Mouse (Mus musculus): ENCODE data around the gene Gm10190. TPM values are rescaled to one million over a fixed set of nuclear protein-coding genes. Genes with fewer than 3 reads are reported as not detected.
A peak's percentile ranks its signal among the peaks of the same experiment; 100 is the strongest.

Gm10190 gene
- 1.5 TPM in 1 of 2 replicates, not detected in the other for polyA plus RNA-seq (2014; fragmentation: Nextera tagmentation; extraction: Ambion mirVana)

GRCm38 (mm10) chr17:80372989-80373725 lies at the start of gene Gm10190:
Gene Gm10190, minus strand, starts transcription at chr17:80373541.
- ATAC-seq (replicated peaks; ENCODE audit: insufficient number of reproducible peaks, low FRiP score, low TSS enrichment): peak; percentile 94
- H3K36me3 ChIP-seq (ENCODE audit: control insufficient read depth, insufficient read depth, low read length): no peaks in the 10 kb centered on the region
- peak within 1 kb of the TSS; percentile 30; the same call in 1 of the 2 replicates for H3K27ac ChIP-seq (ENCODE audit: low read depth, low read length)
- H3K9ac ChIP-seq (ENCODE audit: low read depth, low read length): peak within 1 kb of the TSS; percentile 81
- H3K27me3 ChIP-seq (ENCODE audit: control insufficient read depth, insufficient read depth, low read length): no peaks in the 10 kb centered on the region
- H3K4me3 ChIP-seq (ENCODE audit: low read depth, low read length): peak within 1 kb of the TSS; percentile 44
- H3K4me1 ChIP-seq (ENCODE audit: control insufficient read depth, insufficient read depth, low read length): peaks cover 5% of the 10 kb centered on the region; the same call in 1 of the 2 replicates
- 3% methylated on average over 102 of the region's 102 CpGs for WGBS (ENCODE audit: insufficient replicate concordance)
- H3K4me2 ChIP-seq: peak within 1 kb of the TSS; percentile 74
- no peaks in the 10 kb centered on the region for H3K9me3 ChIP-seq (replicated peaks; ENCODE audit: control insufficient read depth, low read length)

- H3K4me1 ChIP-seq (ENCODE audit: control insufficient read depth, insufficient read depth, low read length): no peaks in the 10 kb centered on the region
- H3K27ac ChIP-seq (ENCODE audit: low read depth, low read length): no peak overlapping the region
- H3K9me3 ChIP-seq (replicated peaks; ENCODE audit: control insufficient read depth, low read length): no peaks in the 10 kb centered on the region
- 86% methylated on average over 1 of the region's 1 CpGs for WGBS (ENCODE audit: insufficient replicate concordance)
- peaks cover 12% of the 10 kb centered on the region for H3K36me3 ChIP-seq (ENCODE audit: control insufficient read depth, insufficient read depth, low read length)
- H3K9ac ChIP-seq (ENCODE audit: low read depth, low read length): no peak overlapping the region
- no peak overlapping the region for H3K4me3 ChIP-seq (ENCODE audit: low read depth, low read length)
- ATAC-seq (replicated peaks; ENCODE audit: insufficient number of reproducible peaks, low FRiP score, low TSS enrichment): no peak
- H3K4me2 ChIP-seq: no peak overlapping the region
- H3K27me3 ChIP-seq (ENCODE audit: control insufficient read depth, insufficient read depth, low read length): no peaks in the 10 kb centered on the region
Measured at GRCm38 (mm10) chr17:80420998-80421397, 47.7 kb upstream of the Gm10190 start.

GRCm38 (mm10) chr17:80418572-80419210 lies 45.4 kb upstream of the Gm10190 start:
- WGBS (ENCODE audit: insufficient replicate concordance): 87% methylated on average over 10 of the region's 10 CpGs
- H3K4me2 ChIP-seq: no peak overlapping the region
- H3K9ac ChIP-seq (ENCODE audit: low read depth, low read length): no peak overlapping the region
- H3K9me3 ChIP-seq (replicated peaks; ENCODE audit: control insufficient read depth, low read length): no peaks in the 10 kb centered on the region
- no peak overlapping the region for H3K27ac ChIP-seq (ENCODE audit: low read depth, low read length)
- peaks cover 19% of the 10 kb centered on the region for H3K36me3 ChIP-seq (ENCODE audit: control insufficient read depth, insufficient read depth, low read length)
- no peak for ATAC-seq (replicated peaks; ENCODE audit: insufficient number of reproducible peaks, low FRiP score, low TSS enrichment)
- H3K27me3 ChIP-seq (ENCODE audit: control insufficient read depth, insufficient read depth, low read length): no peaks in the 10 kb centered on the region
- no peak overlapping the region for H3K4me3 ChIP-seq (ENCODE audit: low read depth, low read length)
- no peaks in the 10 kb centered on the region for H3K4me1 ChIP-seq (ENCODE audit: control insufficient read depth, insufficient read depth, low read length)

- H3K4me1 ChIP-seq (ENCODE audit: control insufficient read depth, insufficient read depth, low read length): no peaks in the 10 kb centered on the region
- no peak overlapping the region for H3K27ac ChIP-seq (ENCODE audit: low read depth, low read length)
- H3K9me3 ChIP-seq (replicated peaks; ENCODE audit: control insufficient read depth, low read length): no peaks in the 10 kb centered on the region
- no peak overlapping the region for H3K9ac ChIP-seq (ENCODE audit: low read depth, low read length)
- H3K36me3 ChIP-seq (ENCODE audit: control insufficient read depth, insufficient read depth, low read length): peaks cover 17% of the 10 kb centered on the region
- ATAC-seq (replicated peaks; ENCODE audit: insufficient number of reproducible peaks, low FRiP score, low TSS enrichment): no peak
- H3K4me3 ChIP-seq (ENCODE audit: low read depth, low read length): no peak overlapping the region
- H3K27me3 ChIP-seq (ENCODE audit: control insufficient read depth, insufficient read depth, low read length): no peaks in the 10 kb centered on the region
- WGBS (ENCODE audit: insufficient replicate concordance): 68% methylated on average over 1 of the region's 1 CpGs
- H3K4me2 ChIP-seq: no peak overlapping the region
Measured at GRCm38 (mm10) chr17:80411182-80411581, 37.8 kb upstream of the Gm10190 start.

GRCm38 (mm10) chr17:80398243-80398642 lies 24.9 kb upstream of the Gm10190 start:
- Histone ChIP-seq H3K9ac (ENCODE audit: low read depth, low read length) (no peak overlapping the region), H3K4me3 (ENCODE audit: low read depth, low read length) (no peak overlapping the region), H3K27me3 (ENCODE audit: control insufficient read depth, insufficient read depth, low read length) (no peaks in the 10 kb centered on the region), H3K4me2 (no peak overlapping the region), H3K36me3 (ENCODE audit: control insufficient read depth, insufficient read depth, low read length) (peaks cover 8% of the 10 kb centered on the region), H3K9me3 (replicated peaks; ENCODE audit: control insufficient read depth, low read length) (no peaks in the 10 kb centered on the region), H3K4me1 (ENCODE audit: control insufficient read depth, insufficient read depth, low read length) (no peaks in the 10 kb centered on the region), H3K27ac (ENCODE audit: low read depth, low read length) (no peak overlapping the region)
- WGBS (ENCODE audit: insufficient replicate concordance): 87% methylated on average over 7 of the region's 7 CpGs
- ATAC-seq (replicated peaks; ENCODE audit: insufficient number of reproducible peaks, low FRiP score, low TSS enrichment): no peak

GRCm38 (mm10) chr17:80391423-80392403 lies 18.4 kb upstream of the Gm10190 start:
- Histone ChIP-seq H3K4me2 (peak overlapping the region; percentile 64), H3K36me3 (ENCODE audit: control insufficient read depth, insufficient read depth, low read length) (no peaks in the 10 kb centered on the region), H3K4me1 (ENCODE audit: control insufficient read depth, insufficient read depth, low read length) (no peaks in the 10 kb centered on the region), H3K9me3 (replicated peaks; ENCODE audit: control insufficient read depth, low read length) (no peaks in the 10 kb centered on the region), H3K4me3 (ENCODE audit: low read depth, low read length) (peak overlapping the region; percentile 37), H3K9ac (ENCODE audit: low read depth, low read length) (0 out of 2 replicates have a peak overlapping the region, but pooled peaks have one; percentile 2), H3K27me3 (ENCODE audit: control insufficient read depth, insufficient read depth, low read length) (no peaks in the 10 kb centered on the region), H3K27ac (ENCODE audit: low read depth, low read length) (no peak overlapping the region)
- WGBS (ENCODE audit: insufficient replicate concordance): 12% methylated on average over 17 of the region's 17 CpGs
- ATAC-seq (replicated peaks; ENCODE audit: insufficient number of reproducible peaks, low FRiP score, low TSS enrichment): peak; percentile 68

GRCm38 (mm10) chr17:80390024-80390423 lies 16.7 kb upstream of the Gm10190 start:
- ATAC-seq (replicated peaks; ENCODE audit: insufficient number of reproducible peaks, low FRiP score, low TSS enrichment): no peak
- Histone ChIP-seq H3K4me1 (ENCODE audit: control insufficient read depth, insufficient read depth, low read length) (no peaks in the 10 kb centered on the region), H3K9ac (ENCODE audit: low read depth, low read length) (no peak overlapping the region)

GRCm38 (mm10) chr17:80385671-80386070 lies 12.3 kb upstream of the Gm10190 start:
- Histone ChIP-seq H3K27me3 (ENCODE audit: control insufficient read depth, insufficient read depth, low read length) (no peaks in the 10 kb centered on the region), H3K36me3 (ENCODE audit: control insufficient read depth, insufficient read depth, low read length) (no peaks in the 10 kb centered on the region), H3K9ac (ENCODE audit: low read depth, low read length) (no peak overlapping the region), H3K4me2 (no peak overlapping the region), H3K4me3 (ENCODE audit: low read depth, low read length) (no peak overlapping the region), H3K27ac (ENCODE audit: low read depth, low read length) (no peak overlapping the region), H3K4me1 (ENCODE audit: control insufficient read depth, insufficient read depth, low read length) (no peaks in the 10 kb centered on the region), H3K9me3 (replicated peaks; ENCODE audit: control insufficient read depth, low read length) (no peaks in the 10 kb centered on the region)
- 43% methylated on average over 1 of the region's 1 CpGs for WGBS (ENCODE audit: insufficient replicate concordance)
- ATAC-seq (replicated peaks; ENCODE audit: insufficient number of reproducible peaks, low FRiP score, low TSS enrichment): no peak

More at GRCm38 (mm10) chr17:80390024-80390423, 16.7 kb upstream of the Gm10190 start:
- H3K9me3 ChIP-seq (replicated peaks; ENCODE audit: control insufficient read depth, low read length): no peaks in the 10 kb centered on the region
- H3K27ac ChIP-seq (ENCODE audit: low read depth, low read length): no peak overlapping the region
- no peaks in the 10 kb centered on the region for H3K36me3 ChIP-seq (ENCODE audit: control insufficient read depth, insufficient read depth, low read length)
- 58% methylated on average over 10 of the region's 10 CpGs for WGBS (ENCODE audit: insufficient replicate concordance)
- no peaks in the 10 kb centered on the region for H3K27me3 ChIP-seq (ENCODE audit: control insufficient read depth, insufficient read depth, low read length)
- no peak overlapping the region for H3K4me2 ChIP-seq
- H3K4me3 ChIP-seq (ENCODE audit: low read depth, low read length): no peak overlapping the region

Measured in heart, embryonic 11.5 days (tissue).